Mouse (Mus musculus) MEL (cell line): ENCODE results near the gene Psrc1.

Experiments used
- CHD1 ChIP-seq: IDR thresholded peaks from 2 replicates; pipeline ENCODE4 v1.6.1; 2012; ENCODE audit warnings: low read depth, mild to moderate bottlenecking, inconsistent platforms, low read length, improper control_type of control experiment
- CTCF ChIP-seq, 3 experiments: IDR thresholded peaks in 2 of 3; conservative IDR thresholded peaks in 1 of 3; 2 replicates each; pipeline ENCODE4 v1.5.1; 2011 to 2012; ENCODE audit warnings: low read length in 3 of 3, low read depth in 2 of 3, mild to moderate bottlenecking in 2 of 3, improper control_type of control experiment in 1 of 3, inconsistent platforms in 1 of 3, mixed read lengths in 1 of 3, moderate library complexity in 1 of 3; ENCODE audit not compliant: control insufficient read depth in 1 of 3, insufficient read depth in 1 of 3, poor library complexity in 1 of 3, severe bottlenecking in 1 of 3
- E2F4 ChIP-seq: IDR thresholded peaks from 2 replicates; pipeline ENCODE4 v1.6.1; 2011; ENCODE audit warnings: low read depth, low read length, improper control_type of control experiment, borderline replicate concordance
- EP300 ChIP-seq, 2 experiments: IDR thresholded peaks; 2 replicates each; pipeline ENCODE4 v1.6.1; 2011; ENCODE audit warnings: improper control_type of control experiment in 2 of 2, low read length in 2 of 2, low read depth in 1 of 2, mild to moderate bottlenecking in 1 of 2
- HCFC1 ChIP-seq: IDR thresholded peaks from 2 replicates; pipeline ENCODE4 v1.6.1; 2012; ENCODE audit warnings: low read depth, mild to moderate bottlenecking, inconsistent platforms, low read length, improper control_type of control experiment, moderate library complexity
- JUND ChIP-seq: IDR thresholded peaks from 2 replicates; pipeline ENCODE4 v1.6.1; 2011; ENCODE audit warnings: low read depth, mild to moderate bottlenecking, improper control_type of control experiment, low read length
- MYC ChIP-seq: IDR thresholded peaks from 2 replicates; pipeline ENCODE4 v1.6.1; 2011; ENCODE audit warnings: low read depth, mild to moderate bottlenecking, low read length, improper control_type of control experiment, moderate library complexity
- NELFE ChIP-seq: IDR thresholded peaks from 2 replicates; pipeline ENCODE4 v1.6.1; 2011; ENCODE audit warnings: low read depth, low read length, improper control_type of control experiment
- POLR2A ChIP-seq, 2 experiments: IDR thresholded peaks; 2 replicates each; pipeline ENCODE4 v1.6.1; 2011 to 2012; ENCODE audit warnings: low read length in 2 of 2, mild to moderate bottlenecking in 2 of 2, control low read depth in 1 of 2, improper control_type of control experiment in 1 of 2, low read depth in 1 of 2, moderate library complexity in 1 of 2; ENCODE audit not compliant: control insufficient read depth in 1 of 2, insufficient read depth in 1 of 2, poor library complexity in 1 of 2
- TCF12 ChIP-seq: IDR thresholded peaks from 2 replicates; pipeline ENCODE4 v1.6.1; 2014; ENCODE audit warnings: low read depth, mild to moderate bottlenecking, inconsistent platforms, low read length, improper control_type of control experiment, moderate library complexity
- UBTF ChIP-seq: IDR thresholded peaks from 2 replicates; pipeline ENCODE4 v1.6.1; 2012; ENCODE audit warnings: low read depth, mild to moderate bottlenecking, inconsistent platforms, low read length, improper control_type of control experiment, moderate library complexity, borderline replicate concordance; ENCODE audit not compliant: insufficient read depth
- ZNF384 ChIP-seq: IDR thresholded peaks from 2 replicates; pipeline ENCODE4 v1.6.1; 2012; ENCODE audit warnings: low read depth, mild to moderate bottlenecking, inconsistent platforms, low read length, improper control_type of control experiment

GRCm38 (mm10) chr3:108425624-108426018 is 42.0 kb downstream of the Psrc1 start:
- TF ChIP-seq NELFE (no peak), CHD1 (no peak), JUND (no peak), EP300 (IDR thresholded peaks at IDR 0.05; ENCODE audit: low read depth in 1 of 2, low read length in 2 of 2) (no peak), POLR2A (IDR thresholded peaks at IDR 0.05; ENCODE audit: control insufficient read depth in 1 of 2, insufficient read depth in 1 of 2, low read depth in 1 of 2, low read length in 2 of 2, poor library complexity in 1 of 2) (peak in 1 of 2 experiments; percentile 17; a peak in 1 of 4 replicates), ZNF384 (no peak), MYC (no peak), E2F4 (no peak), UBTF (no peak), TCF12 (no peak), CTCF (IDR thresholded peaks at IDR 0.05 in 2 of 3, conservative IDR thresholded peaks at IDR 0.05 in 1 of 3; ENCODE audit: control insufficient read depth in 1 of 3, insufficient read depth in 1 of 3, low read depth in 2 of 3, low read length in 3 of 3, poor library complexity in 1 of 3, severe bottlenecking in 1 of 3) (no peak), HCFC1 (no peak)
